Mouse (Mus musculus) heart, adult 2 months (tissue): ENCODE results near the gene Ccdc60.

Experiments
- CTCF ChIP-seq: fragments of 200-600 bp; IDR thresholded peaks from 2 replicates; pipeline ENCODE4 v1.8.1; 2022; ENCODE audit warnings: antibody characterized with exemption, mild to moderate bottlenecking, moderate library complexity
- EP300 ChIP-seq: fragments of 200-500 bp; IDR thresholded peaks from 2 replicates; pipeline ENCODE4 v1.6.1; 2011; ENCODE audit warnings: low read depth, low read length, control low read depth; ENCODE audit not compliant: insufficient read depth
- POLR2A ChIP-seq: fragments of 200-500 bp; IDR thresholded peaks from 2 replicates; pipeline ENCODE4 v1.6.1; 2011; ENCODE audit warnings: mild to moderate bottlenecking, low read depth, low read length, control low read depth; ENCODE audit not compliant: insufficient read depth

GRCm38 (mm10) chr5:116271511-116272227, 17.1 kb downstream of the Ccdc60 start:
- TF ChIP-seq CTCF (no peak), EP300 (no peak), POLR2A (no peak)
